Mouse (Mus musculus) layer of hippocampus, adult 9-11 months (tissue): Measurements from ENCODE around the gene Ints1.

Experiments used
- DNase-seq: peaks from one replicate; pipeline ENCODE4 v3.0.0; 2022

Gene Ints1

DNA sequence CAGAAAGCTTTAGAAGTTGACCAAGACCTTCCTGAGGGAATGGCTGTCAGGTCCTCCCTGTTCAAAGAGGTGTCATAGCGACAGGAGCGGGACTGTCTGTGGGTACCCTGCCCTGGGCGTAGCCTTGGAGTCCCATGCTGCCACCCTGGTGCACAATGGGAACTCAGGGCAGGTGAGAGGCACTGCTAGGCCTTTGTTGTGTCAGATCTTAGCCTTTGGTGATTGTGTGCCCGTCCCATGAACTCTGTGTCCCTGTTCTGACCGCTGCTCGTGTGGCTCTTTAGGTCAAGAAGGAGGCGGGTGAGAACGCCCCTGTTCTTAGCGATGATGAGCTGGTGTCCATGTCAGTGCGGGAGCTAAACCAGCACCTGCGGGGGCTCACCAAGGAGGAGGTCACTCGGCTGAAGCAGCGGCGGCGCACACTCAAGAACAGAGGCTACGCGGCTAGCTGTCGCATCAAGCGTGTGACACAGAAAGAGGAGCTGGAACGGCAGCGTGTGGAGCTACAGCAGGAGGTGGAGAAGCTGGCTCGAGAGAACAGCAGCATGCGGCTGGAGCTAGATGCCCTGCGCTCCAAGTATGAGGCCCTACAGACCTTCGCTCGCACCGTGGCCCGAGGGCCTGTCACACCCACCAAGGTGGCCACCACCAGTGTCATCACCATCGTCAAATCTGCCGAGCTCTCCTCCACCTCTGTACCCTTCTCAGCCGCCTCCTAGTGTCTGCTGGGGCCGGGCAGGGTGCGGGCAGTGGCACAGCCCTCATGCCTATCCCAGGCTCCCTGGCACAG lies 24.5 kb upstream of the Ints1 start:
- no peak for DNase-seq

DNA sequence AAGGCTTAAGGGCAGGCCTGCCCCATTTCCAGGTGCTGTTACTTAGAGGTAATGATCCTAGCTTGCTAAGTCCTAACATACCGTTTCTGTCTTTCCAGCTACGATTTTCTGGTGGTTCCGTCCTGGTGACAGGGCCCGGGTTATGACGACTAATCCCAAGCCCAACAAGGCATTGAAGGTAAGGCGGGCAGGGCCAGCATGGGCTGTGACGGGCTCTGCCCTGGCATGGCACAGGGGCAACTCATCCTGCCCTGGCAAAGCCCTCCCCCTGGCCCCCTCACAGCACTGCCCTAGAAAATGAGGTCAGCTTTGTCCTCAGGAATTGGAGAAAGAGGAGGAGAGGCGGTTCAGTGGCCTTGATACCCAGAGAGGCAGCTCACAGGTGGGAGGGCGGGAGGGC lies 23.6 kb upstream of the Ints1 start:
- DNase-seq, result no peak

DNA sequence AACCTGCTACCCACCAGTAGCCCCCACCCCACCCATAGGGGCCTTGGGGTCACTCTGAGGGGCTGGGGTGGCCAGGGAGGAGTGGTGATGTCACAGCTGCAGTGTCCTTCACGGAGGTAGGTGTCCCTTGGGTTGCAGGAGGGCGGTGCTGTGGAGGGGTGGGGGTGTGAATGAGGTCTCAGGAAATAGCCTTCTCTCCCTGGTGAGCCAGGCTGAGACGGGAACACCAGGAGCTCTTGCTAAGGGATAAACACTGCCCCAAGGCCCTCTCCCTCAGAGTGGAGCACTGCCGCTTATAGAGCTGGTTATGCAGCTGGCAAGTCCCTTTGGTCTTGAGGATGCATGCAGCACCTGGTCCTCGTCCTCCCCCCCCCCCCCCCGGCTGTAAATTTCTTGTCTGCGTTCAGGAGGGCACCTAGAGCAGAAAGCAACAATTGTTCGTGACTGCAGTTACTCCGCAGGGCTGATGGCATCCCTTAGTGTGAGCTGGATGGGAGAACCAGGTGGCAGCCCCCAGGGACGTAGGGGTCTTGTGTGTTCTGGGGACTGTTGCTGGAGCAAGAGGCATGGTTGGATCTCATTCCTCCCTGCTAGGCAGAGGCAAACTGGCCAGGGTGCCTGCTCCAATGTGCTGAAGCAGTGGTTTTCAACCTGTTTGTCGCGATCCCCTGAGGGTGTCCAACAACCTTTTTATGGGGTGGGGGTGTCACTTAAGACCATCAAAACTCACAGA lies 22.9 kb upstream of the Ints1 start:
- DNase-seq, result no peak

DNA sequence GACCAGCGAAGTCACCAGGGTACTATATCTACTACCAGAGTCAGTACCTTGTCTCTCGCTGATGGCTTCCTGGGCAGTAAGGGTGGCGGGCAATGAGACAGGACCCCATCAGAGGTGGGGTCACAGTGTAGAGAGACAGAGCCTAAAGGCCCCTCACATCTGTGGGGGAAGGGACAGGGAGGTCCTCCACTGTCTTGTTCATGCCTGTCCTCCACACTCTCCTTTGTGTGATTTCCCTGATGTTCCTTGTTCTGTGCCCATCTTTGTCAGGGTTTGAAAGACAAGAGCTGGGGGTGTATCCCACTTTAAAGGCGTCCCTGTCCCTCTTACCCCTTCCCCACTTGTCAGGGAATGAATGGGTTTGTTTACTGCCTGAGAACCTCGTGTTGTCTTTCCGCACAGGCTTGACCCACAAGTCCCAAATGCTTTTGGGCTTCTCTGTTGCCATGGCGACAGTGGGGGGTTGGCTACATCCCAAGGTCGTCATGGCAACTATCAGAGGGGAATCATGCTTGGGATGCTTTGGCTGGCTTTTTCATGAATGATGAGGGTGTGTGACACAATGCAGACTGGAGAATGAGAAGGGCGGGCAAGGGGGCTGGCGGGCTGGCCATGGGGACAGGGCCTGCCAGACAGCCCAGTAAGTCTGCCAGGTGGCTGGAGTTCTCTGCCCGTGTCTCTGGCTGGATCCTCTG lies 22.1 kb upstream of the Ints1 start:
- DNase-seq, result peak; percentile 84

DNA sequence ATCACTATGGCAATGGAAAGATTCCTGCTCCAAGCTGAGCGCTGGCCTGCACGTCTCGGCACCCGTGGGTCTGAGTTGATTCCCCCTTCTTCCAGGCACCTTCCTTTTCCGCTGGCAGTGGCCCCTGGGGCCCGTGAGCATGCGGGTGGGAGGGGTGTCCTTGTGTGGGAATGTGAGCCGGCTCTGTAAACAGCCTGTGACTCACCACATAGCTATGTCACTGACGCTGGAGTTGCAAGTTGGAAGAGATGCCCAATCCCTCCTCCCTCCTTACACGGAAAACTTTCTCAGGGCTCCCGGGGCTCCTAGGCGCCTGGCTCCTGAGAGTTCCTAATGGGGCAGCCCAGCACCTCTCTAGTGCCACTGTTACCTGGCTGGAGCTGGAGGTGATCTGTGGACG lies 21.4 kb upstream of the Ints1 start:
- DNase-seq, result peak; percentile 54

GRCm38 (mm10) chr5:139796001-139796620 lies 20.6 kb upstream of the Ints1 start:
- DNase-seq, result no peak

- no peak for DNase-seq
These were observed 19.5 kb upstream of the Ints1 start for GRCm38 (mm10) chr5:139794938-139795337.

GRCm38 (mm10) chr5:139794137-139794536 lies 18.7 kb upstream of the Ints1 start:
- no peak for DNase-seq

DNA sequence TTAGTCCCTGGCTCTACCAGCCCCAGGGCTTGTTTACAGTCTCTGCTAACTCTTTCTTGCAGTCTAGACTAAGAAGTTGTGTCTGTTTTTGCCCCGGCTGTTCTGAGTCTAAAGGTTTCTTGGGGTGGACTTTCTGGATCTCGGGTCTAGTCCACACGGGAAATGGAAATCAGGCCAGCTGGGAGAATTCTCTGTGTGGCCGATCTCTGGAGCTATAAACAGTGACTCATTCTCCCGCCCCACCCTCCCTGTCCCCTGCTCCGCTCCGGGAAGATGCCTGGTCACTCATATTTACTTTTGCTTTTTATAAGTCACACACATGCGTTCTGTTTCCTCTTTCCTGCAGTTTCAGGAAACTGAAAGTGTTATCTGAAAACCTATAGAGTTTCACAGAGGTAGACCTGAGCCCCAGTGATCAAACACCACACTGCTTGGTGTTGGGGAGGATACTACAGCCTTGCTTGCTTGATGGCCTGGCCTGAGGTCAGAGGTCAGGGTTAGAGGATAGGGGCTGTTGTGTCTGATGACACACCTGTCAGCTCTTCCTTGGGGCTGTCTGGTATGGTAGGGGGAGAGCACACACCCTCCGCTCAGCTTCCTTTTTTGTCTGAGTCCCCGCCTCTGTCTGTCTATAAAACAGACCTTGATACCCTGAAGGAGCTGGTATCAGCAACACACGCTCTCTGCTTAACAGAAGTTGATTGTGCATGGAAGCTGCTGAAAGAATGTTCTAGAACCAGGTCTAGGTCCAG lies 18.0 kb upstream of the Ints1 start:
- no peak for DNase-seq

GRCm38 (mm10) chr5:139792966-139793337 lies 17.5 kb upstream of the Ints1 start:
- DNase-seq, result no peak

- no peak for DNase-seq
These were observed 16.8 kb upstream of the Ints1 start for GRCm38 (mm10) chr5:139792159-139792775.

DNA sequence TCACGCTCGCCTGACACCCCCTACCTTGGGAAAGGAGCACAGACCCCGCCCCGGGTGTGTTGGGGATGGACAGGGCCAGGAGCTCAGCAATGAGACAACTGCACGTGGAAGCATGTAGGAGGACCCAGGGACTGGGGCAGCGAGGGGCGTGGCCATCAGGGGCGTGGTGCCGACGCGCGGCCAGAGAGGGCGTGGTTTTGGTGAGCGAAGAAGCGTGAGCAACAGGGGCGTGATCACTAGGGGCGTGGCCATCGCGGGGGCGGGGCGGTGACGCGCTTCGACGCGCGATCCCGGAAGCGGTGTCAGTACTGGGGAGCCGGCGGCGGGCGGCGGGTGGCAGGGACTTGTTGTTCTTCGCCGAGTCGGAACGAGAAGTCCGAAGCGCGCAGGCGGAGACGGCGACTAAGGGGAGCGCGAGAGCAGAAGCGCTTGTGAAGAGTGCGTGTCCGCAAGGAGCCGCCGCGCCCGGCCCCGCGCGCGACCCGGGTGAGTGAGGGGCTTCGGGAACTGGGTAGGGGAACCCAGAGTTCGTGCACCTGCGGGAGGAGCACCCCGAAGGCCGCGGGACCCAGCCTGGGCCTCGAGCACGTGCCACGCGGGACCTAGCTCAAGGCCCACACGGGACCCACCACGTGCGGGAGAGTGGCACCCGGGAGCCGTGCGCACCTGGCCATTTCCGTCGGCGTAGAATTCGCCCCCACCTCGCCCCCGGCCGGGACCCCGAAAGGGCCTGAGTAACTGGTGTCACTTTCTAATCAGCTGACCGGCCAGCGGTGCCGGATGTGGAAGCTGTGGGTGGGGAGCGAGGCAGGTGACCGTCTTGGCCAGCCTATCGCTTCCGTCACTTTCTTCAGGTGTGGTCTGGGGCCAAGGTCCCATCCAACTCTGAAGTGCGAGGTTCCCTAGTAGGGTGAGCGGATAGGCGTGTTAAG lies 16.0 kb upstream of the Ints1 start, which contains the start of gene Mafk:
Mafk (plus strand) TSS at position 287 of the 932 bp plus-strand sequence.
- DNase-seq, result peak; percentile 96

GRCm38 (mm10) chr5:139789466-139789865 lies 14.0 kb upstream of the Ints1 start:
- DNase-seq, result no peak

DNA sequence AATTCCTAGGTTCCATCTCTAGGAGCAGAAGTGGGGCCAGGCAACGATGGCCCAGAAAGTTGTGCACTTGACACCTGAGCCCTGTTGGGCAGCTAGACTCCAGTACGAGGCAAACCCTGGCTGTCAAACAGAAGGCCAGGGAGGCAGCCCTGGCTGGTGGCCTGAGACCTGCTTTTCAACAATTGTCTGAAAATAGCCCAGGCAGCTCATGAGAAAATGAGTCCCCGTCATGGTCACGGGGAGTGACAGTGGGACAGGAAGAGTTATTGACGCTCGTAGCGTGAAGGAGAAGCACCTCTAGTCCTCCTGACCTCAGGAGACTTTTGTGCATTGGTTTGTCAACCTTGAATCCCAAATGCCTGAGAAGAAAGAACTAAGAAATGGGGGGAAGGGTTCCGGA lies 5.9 kb upstream of the Ints1 start:
- no peak for DNase-seq

- DNase-seq, result no peak
These were observed 1.5 kb upstream of the Ints1 start for GRCm38 (mm10) chr5:139776966-139777365.

DNA sequence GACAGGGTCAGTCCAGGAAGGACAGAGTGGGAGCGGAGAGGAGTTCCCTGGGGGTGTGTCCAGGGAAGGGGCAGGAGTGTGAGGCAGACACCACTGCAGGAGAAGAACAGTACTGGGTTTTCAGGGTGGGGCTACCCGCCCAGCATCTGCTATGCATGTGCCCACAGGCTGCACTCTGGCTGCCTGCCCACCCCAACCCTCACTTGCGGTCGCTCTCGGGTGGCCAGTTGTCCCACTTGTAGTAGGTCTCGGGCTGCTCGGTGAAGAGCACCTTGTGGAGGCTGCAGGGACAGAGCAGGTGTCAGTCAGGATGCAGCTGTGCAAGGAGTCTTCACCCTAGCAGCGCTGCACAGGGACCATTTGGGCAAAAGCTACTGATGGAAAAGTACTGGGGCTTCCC lies 7.3 kb downstream of the Ints1 start:
- DNase-seq, result no peak

GRCm38 (mm10) chr5:139764296-139764695 lies 11.2 kb downstream of the Ints1 start:
- no peak for DNase-seq

DNA sequence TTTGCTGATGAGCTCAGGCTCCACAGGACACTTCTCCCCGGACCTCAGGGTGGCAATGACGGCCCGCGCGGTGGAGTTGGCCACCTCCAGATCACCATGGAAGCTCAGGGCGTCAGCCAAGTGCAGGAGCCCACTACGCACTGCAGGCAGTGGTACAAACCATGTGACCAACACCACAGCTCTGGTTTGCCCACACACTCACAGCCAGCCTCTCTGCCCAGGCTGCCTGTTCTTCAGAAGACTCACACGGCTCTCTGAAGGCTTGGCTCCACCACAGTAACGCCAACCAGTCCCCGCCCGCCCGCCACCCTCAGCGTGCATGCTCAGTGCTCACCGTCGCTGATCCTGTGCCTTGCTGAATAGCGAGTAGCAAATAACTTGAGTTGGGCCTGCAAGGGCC lies 17.4 kb downstream of the Ints1 start:
- DNase-seq, result peak; percentile 75

GRCm38 (mm10) chr5:139756586-139756985 lies 18.9 kb downstream of the Ints1 start:
- DNase-seq, result no peak

DNA sequence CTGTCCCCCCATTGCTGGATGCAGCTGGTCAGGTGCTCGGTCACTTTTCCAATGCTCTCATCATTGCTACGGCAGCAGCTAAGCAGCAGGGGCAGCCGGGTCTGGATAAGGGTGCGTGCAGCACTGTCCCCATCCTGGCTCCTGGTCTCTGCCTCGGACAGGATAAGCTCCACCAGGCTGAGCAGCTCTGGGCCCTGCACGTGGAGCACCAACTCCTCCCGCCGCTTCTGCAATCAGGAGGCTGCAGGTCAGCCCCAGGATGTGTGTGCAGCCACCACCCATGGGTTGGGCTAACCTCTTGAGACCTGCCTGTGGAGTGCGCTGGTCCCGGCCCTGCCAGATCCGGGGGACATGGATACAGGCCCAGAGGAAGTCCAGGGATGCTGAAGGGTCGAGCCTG lies 19.3 kb downstream of the Ints1 start:
- DNase-seq, result no peak

DNA sequence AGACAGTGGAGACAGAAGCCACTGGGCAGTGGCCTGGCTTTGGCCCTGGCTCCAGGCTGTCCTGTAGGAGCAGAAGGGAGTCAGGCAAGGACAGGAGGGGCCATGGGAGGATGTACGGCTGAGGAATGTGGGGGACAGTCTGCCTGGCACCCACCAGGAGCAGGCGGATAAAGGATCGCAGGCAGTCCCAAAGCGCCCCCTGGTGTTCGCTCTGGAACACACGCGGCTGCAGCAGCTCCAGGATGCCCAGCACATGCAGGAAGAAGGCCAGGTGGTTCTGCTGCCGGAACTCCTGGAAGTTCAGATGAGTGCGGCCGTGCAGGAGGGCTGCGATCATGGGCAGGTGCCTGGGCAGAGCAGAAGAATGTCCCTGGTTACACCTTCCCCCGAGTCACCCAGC lies 20.7 kb downstream of the Ints1 start:
- peak; percentile 56 for DNase-seq
